Mouse (Mus musculus) neural tube, embryonic 13.5 days (tissue): Measurements from ENCODE around the gene Gpatch8. TPM values are rescaled to one million over a fixed set of nuclear protein-coding genes. Genes with fewer than 3 reads are reported as not detected.
"Not testable (repeated sequence)": the region's sequence is repeated elsewhere in the genome, so short reads cannot be mapped to it uniquely, and the experiment has no call there.

Source experiments
- ATAC-seq: fragments of 200-750 bp; cut with Nextera tagmentation; 2 replicates; pipeline ENCODE4 v1.8.0; 2017; ENCODE audit warnings: low read depth, mild to moderate bottlenecking, moderate TSS enrichment, moderate library complexity
- H3K27ac ChIP-seq: fragments of 300-500 bp; sonication (generic); replicated peaks from 2 replicates; pipeline ENCODE4 v1.5.1; 2015; ENCODE audit warnings: moderate library complexity, mild to moderate bottlenecking, inconsistent platforms
- H3K27me3 ChIP-seq: fragments of 300-500 bp; sonication (generic); 2 replicates; pipeline ENCODE4 v1.6.1; 2015; ENCODE audit warnings: mild to moderate bottlenecking, inconsistent platforms
- H3K36me3 ChIP-seq: fragments of 300-500 bp; sonication (generic); 2 replicates; pipeline ENCODE4 v1.6.1; 2015; ENCODE audit warnings: mild to moderate bottlenecking, inconsistent platforms
- H3K4me1 ChIP-seq: fragments of 300-500 bp; sonication (generic); replicated peaks from 2 replicates; pipeline ENCODE4 v1.6.1; 2015; ENCODE audit warnings: inconsistent platforms
- H3K4me2 ChIP-seq: fragments of 300-500 bp; sonication (generic); 2 replicates; pipeline ENCODE4 v1.6.1; 2015; ENCODE audit warnings: inconsistent platforms, mild to moderate bottlenecking, moderate library complexity
- H3K4me3 ChIP-seq: fragments of 300-500 bp; sonication (generic); 2 replicates; pipeline ENCODE4 v1.5.1; 2015; ENCODE audit warnings: mild to moderate bottlenecking, inconsistent platforms
- H3K9ac ChIP-seq: fragments of 300-500 bp; sonication (generic); 2 replicates; pipeline ENCODE4 v1.6.1; 2015; ENCODE audit warnings: moderate library complexity, mild to moderate bottlenecking, inconsistent platforms
- H3K9me3 ChIP-seq: fragments of 300-500 bp; sonication (generic); 2 replicates; pipeline ENCODE4 v1.6.1; 2016; ENCODE audit warnings: inconsistent platforms
- WGBS: fragments of 180-500 bp; shearing (Covaris S2); methylation state at CpG from one replicate; pipeline ENCODE4 v1.1.7; 2015; 5-methylcytosine and 5-hydroxymethylcytosine counted together
- polyA plus RNA-seq: library from polyadenylated mRNA; unstranded; fragments of >200 nt; fragmentation: Nextera tagmentation; extraction: Ambion mirVana; gene quantifications from 2 replicates; pipeline ENCODE4 v1.2.1, GENCODE M21; 2015

Gene Gpatch8
- polyA plus RNA-seq, 1 experiment from 2014 or later: 77.5 TPM

GRCm38 (mm10) chr11:102567157-102567556 lies 11.0 kb upstream of the Gpatch8 start:
- Histone ChIP-seq H3K4me2 (no peak overlapping the region), H3K27ac (no peak overlapping the region), H3K36me3 (no peaks in the 10 kb centered on the region), H3K4me1 (no peaks in the 10 kb centered on the region), H3K9me3 (no peaks in the 10 kb centered on the region), H3K27me3 (no peaks in the 10 kb centered on the region), H3K9ac (no peak overlapping the region), H3K4me3 (no peak overlapping the region)
- ATAC-seq: no peak
- WGBS: 88% methylated on average over 6 of the region's 6 CpGs

DNA sequence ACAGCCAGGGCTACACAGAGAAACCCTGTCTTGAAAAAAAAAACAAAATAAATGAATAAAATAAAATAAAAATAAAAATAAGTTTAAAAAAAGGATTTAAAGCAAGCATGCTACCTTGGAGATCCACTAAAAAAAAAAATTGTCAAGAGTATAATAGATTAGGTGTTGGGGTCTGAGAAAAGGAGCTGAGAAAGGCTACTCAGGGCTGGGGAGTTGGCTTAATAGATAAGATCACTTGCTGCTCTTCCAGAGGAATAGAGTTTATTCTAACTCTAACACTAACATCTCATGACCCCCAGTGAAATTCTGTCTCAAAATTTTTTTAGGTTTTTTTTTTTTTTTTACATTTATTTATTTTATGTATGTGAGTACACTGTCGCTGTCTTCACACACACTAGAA lies 10.1 kb upstream of the Gpatch8 start:
- no peaks in the 10 kb centered on the region for H3K9me3 ChIP-seq
- no peak overlapping the region for H3K27ac ChIP-seq
- no peaks in the 10 kb centered on the region for H3K36me3 ChIP-seq
- H3K4me1 ChIP-seq: no peaks in the 10 kb centered on the region
- no peak for ATAC-seq
- H3K4me3 ChIP-seq: no peak overlapping the region
- H3K4me2 ChIP-seq: no peak overlapping the region
- H3K27me3 ChIP-seq: no peaks in the 10 kb centered on the region
- H3K9ac ChIP-seq: no peak overlapping the region
- 94% methylated on average over 1 of the region's 1 CpGs for WGBS

- Histone ChIP-seq H3K27ac (no peak overlapping the region), H3K36me3 (no peaks in the 10 kb centered on the region), H3K27me3 (no peaks in the 10 kb centered on the region), H3K4me2 (no peak overlapping the region), H3K4me1 (no peaks in the 10 kb centered on the region), H3K4me3 (no peak overlapping the region), H3K9me3 (no peaks in the 10 kb centered on the region), H3K9ac (no peak overlapping the region)
- no peak for ATAC-seq
Measured at GRCm38 (mm10) chr11:102565741-102566140, 9.5 kb upstream of the Gpatch8 start.

DNA sequence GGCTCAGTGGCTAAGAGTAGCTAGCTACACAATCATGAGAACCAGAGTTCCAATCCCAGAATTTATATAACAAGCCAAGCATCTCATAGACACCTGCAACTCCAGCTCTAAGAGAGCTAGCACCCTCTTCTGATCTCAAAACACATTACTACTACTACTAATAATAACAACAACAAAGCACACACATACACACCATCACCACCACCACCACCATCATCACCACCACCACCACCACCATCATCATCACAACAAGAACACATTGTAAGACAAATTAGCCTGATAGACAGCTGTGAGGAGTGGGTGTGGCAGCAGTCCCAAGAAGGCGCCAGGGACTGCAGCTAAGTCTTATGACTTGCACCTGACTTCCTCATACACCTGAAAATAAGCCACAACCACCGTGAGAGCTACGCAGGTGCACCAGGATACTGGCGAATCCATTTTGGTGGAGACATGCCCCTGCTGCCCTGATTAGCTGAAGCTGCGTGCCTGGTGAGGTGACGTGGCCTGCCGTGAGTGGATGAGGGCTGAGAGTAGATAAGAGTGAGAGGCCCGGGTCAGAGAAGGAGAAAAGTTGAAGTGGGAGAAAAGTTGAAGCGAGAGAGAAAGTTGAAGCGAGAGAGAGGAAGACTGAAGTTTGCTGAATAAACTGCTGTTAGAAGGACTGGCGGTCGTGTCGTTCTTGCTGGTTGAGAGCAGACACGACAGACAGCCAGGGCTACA lies 8.9 kb upstream of the Gpatch8 start:
- not testable (repeated sequence) for H3K4me2 ChIP-seq, H3K9me3 ChIP-seq, H3K27me3 ChIP-seq, ATAC-seq, H3K4me3 ChIP-seq, H3K9ac ChIP-seq, H3K27ac ChIP-seq, H3K4me1 ChIP-seq, H3K36me3 ChIP-seq
- 87% methylated on average over 14 of the region's 14 CpGs for WGBS

- ATAC-seq: no peak
- H3K9me3 ChIP-seq: no peaks in the 10 kb centered on the region
- H3K4me1 ChIP-seq: peaks cover 17% of the 10 kb centered on the region
- H3K27me3 ChIP-seq: no peaks in the 10 kb centered on the region
- H3K9ac ChIP-seq: no peak overlapping the region
- no peak overlapping the region for H3K4me3 ChIP-seq
- H3K4me2 ChIP-seq: no peak overlapping the region
- no peaks in the 10 kb centered on the region for H3K36me3 ChIP-seq
- WGBS: 89% methylated on average over 4 of the region's 5 CpGs
- H3K27ac ChIP-seq: no peak overlapping the region
Measured at GRCm38 (mm10) chr11:102558704-102559103, 2.5 kb upstream of the Gpatch8 start.

- no peak overlapping the region for H3K9ac ChIP-seq
- no peaks in the 10 kb centered on the region for H3K27me3 ChIP-seq
- no peak overlapping the region for H3K4me3 ChIP-seq
- no peaks in the 10 kb centered on the region for H3K9me3 ChIP-seq
- no peaks in the 10 kb centered on the region for H3K36me3 ChIP-seq
- ATAC-seq: no peak
- H3K4me2 ChIP-seq: no peak overlapping the region
- WGBS: 88% methylated on average over 1 of the region's 1 CpGs
- H3K27ac ChIP-seq: no peak overlapping the region
- H3K4me1 ChIP-seq: peaks cover 28% of the 10 kb centered on the region
Measured at GRCm38 (mm10) chr11:102557386-102557785, 1.2 kb upstream of the Gpatch8 start.

- Histone ChIP-seq H3K9ac (peak overlapping the region; percentile 47), H3K4me1 (peaks cover 35% of the 10 kb centered on the region), H3K4me3 (peak overlapping the region; percentile 99), H3K27me3 (no peaks in the 10 kb centered on the region), H3K27ac (peak overlapping the region; percentile 99), H3K9me3 (no peaks in the 10 kb centered on the region), H3K4me2 (peak overlapping the region; percentile 72), H3K36me3 (no peaks in the 10 kb centered on the region)
- ATAC-seq: no peak
- WGBS: 18% methylated on average over 3 of the region's 3 CpGs
Measured at GRCm38 (mm10) chr11:102556716-102557074, 503 bp upstream of the Gpatch8 start.

DNA sequence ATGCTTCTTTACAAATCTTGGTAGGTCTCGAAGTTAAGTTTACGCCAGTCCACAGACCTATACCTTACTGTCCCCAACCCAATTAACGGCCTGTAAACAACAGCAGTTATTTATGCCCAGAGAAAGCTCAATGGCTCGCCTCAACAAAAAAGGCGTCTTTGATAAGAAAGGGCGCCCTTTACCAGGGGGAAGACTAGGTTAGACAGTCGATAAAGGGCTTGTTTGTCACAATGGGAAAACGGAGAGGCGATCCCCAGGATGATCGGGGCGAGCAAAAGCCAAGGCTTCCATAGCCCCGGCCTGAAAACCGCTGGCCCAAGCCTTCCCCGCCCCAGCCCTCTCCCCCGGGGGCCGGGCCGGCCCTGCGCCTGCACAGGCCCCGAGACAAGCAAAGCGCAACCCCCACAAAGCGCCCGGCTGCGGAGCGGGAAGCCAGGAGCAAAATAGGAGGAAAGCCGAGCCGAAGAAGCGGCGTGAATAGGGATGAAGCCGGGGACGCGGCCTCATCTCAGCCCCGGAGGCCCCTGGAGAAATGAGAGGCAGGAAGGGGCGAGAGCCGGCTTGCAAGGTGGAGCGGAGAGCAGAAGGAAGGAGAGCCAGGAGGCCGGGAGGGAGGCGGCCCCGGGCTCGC lies 677 bp downstream of the Gpatch8 start:
- Histone ChIP-seq H3K4me1 (peaks cover 44% of the 10 kb centered on the region), H3K9me3 (no peaks in the 10 kb centered on the region), H3K4me3 (peak overlapping the region; percentile 99), H3K27ac (peak overlapping the region; percentile 99), H3K36me3 (no peaks in the 10 kb centered on the region), H3K9ac (peak overlapping the region; percentile 99), H3K27me3 (no peaks in the 10 kb centered on the region), H3K4me2 (peak overlapping the region; percentile 72)
- whole genome bisulfite sequencing: under 1% methylated on average over 38 of the region's 39 CpGs
- ATAC-seq: peak; percentile 66

DNA sequence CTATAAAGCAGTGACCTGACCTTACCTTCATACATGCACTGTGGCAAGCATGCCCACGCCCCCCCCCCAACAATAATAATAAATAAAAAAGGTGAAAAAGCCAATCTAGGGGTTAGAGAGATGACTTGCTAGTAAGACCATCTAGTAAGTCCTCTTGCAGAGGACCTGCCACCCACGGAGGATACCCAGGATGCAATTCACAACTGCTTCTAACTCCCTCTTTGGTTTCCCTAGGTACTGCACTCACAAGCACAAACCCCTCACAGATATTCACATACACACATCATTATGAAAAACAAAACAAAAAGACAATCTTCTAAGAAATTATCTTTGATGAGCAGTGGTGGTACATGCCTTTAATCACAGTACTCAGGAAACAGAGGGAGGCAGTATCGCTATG lies 4.1 kb downstream of the Gpatch8 start:
- WGBS: 95% methylated on average over 3 of the region's 3 CpGs
- Histone ChIP-seq H3K9ac (no peak overlapping the region), H3K27ac (no peak overlapping the region), H3K4me1 (peaks cover 44% of the 10 kb centered on the region), H3K27me3 (no peaks in the 10 kb centered on the region), H3K4me3 (no peak overlapping the region), H3K9me3 (no peaks in the 10 kb centered on the region), H3K4me2 (no peak overlapping the region), H3K36me3 (peaks cover 4% of the 10 kb centered on the region; the same call in 1 of the 2 replicates)
- ATAC-seq: no peak

DNA sequence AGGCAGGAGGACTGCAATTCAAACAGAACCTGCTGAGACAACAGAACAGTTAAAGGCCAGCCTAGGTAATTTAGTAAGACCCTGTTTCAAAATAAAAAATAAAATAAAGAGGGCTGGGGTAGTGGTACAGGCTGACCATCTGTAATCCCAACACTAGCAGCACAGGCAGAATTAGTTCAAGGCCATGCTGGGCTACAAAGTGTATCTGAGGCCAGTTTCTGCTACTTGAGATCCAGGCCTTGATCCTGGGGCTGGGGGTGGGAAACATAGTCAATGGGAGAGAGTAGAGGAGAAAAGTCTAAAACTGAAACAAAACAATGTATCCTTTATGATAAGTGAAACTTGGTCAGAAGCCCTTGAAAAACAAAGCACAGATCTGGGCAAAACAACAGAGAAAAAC lies 5.0 kb downstream of the Gpatch8 start:
- no peak for ATAC-seq
- no peaks in the 10 kb centered on the region for H3K9me3 ChIP-seq

DNA sequence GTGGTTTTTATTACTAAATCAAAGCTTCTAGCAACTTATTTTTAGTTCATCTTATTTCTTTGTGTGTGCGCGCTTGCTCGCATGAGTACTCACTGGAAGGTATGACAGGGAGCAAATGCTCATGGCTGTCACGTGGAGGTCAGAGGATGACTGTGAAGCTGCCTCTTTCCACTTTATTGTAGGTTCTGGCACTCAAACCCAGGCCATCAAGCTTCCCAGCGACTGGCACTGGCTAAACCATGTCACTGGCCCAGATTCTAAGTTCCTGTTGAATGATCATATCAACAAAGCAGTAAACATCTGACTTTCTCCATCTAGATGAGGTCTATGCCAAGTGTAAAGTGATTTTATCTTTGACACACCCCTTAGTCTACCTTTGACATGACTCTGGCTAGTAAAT lies 14.7 kb downstream of the Gpatch8 start:
- Histone ChIP-seq H3K9ac (no peak overlapping the region), H3K36me3 (peaks cover 21% of the 10 kb centered on the region; the same call in 1 of the 2 replicates), H3K4me1 (peaks cover 4% of the 10 kb centered on the region; the same call in 1 of the 2 replicates), H3K27ac (no peak overlapping the region), H3K4me2 (no peak overlapping the region), H3K4me3 (no peak overlapping the region), H3K9me3 (no peaks in the 10 kb centered on the region), H3K27me3 (no peaks in the 10 kb centered on the region)
- 92% methylated on average over 5 of the region's 5 CpGs for WGBS
- no peak for ATAC-seq

More for the DNA sequence above, 5.0 kb downstream of the Gpatch8 start:
- Histone ChIP-seq H3K27ac (no peak overlapping the region), H3K36me3 (peaks cover 4% of the 10 kb centered on the region; the same call in 1 of the 2 replicates), H3K9ac (no peak overlapping the region), H3K4me2 (no peak overlapping the region), H3K4me1 (peaks cover 39% of the 10 kb centered on the region), H3K27me3 (no peaks in the 10 kb centered on the region), H3K4me3 (no peak overlapping the region)

DNA sequence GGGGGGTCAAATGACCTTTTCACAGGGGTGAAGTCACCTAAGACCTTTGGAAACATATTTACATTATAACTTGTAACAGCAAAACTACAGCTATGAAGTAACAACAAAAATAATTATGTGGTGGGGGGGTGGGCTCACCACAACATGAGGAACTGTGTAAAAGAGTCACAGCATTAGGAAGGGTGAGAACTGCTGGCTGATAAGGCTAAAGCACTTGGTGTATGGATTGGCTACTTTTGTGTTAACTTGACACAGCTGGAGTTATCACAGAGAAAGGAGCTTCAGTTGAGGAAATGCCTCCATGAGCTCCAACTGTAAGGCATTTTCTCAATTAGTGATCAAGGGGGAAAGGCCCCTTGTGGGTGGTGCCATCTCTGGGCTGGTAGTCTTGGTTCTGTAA lies 15.9 kb downstream of the Gpatch8 start:
- H3K27ac ChIP-seq, H3K27me3 ChIP-seq, H3K4me2 ChIP-seq, H3K4me3 ChIP-seq, ATAC-seq, H3K9ac ChIP-seq, H3K9me3 ChIP-seq, H3K4me1 ChIP-seq: not testable (repeated sequence)
- H3K36me3 ChIP-seq: peaks cover 21% of the 10 kb centered on the region; the same call in 1 of the 2 replicates

GRCm38 (mm10) chr11:102539690-102540089 lies 16.5 kb downstream of the Gpatch8 start:
- WGBS: 69% methylated on average over 1 of the region's 1 CpGs

More at GRCm38 (mm10) chr11:102539690-102540089, 16.5 kb downstream of the Gpatch8 start:
- H3K27ac ChIP-seq: no peak overlapping the region
- no peak overlapping the region for H3K4me2 ChIP-seq
- peaks cover 21% of the 10 kb centered on the region; the same call in 1 of the 2 replicates for H3K36me3 ChIP-seq
- ATAC-seq: no peak
- H3K9me3 ChIP-seq: no peaks in the 10 kb centered on the region
- no peak overlapping the region for H3K4me3 ChIP-seq
- H3K27me3 ChIP-seq: no peaks in the 10 kb centered on the region
- H3K4me1 ChIP-seq: peaks cover 4% of the 10 kb centered on the region; the same call in 1 of the 2 replicates
- no peak overlapping the region for H3K9ac ChIP-seq
